Mouse (Mus musculus) adrenal gland, postnatal 25 days (tissue): ENCODE measurements at regions not wholly inside any gene's neighbourhood (a gene's known extent, or its start where the extent isn't known, plus 50 kb on each side); places are given as distances from the start of the nearest gene placed in this dataset.

Source experiments
- DNase-seq: peaks from one replicate; pipeline ENCODE4 v3.0.0; 2021; ENCODE audit warnings: mixed read lengths

- no peak for DNase-seq
Measured at GRCm38 (mm10) chr17:83138493-83139417, 76.3 kb upstream of the Pkdcc start.

- DNase-seq, result peak; percentile 12
Measured at GRCm38 (mm10) chr17:83148371-83148929, 66.6 kb upstream of the Pkdcc start.

GRCm38 (mm10) chr17:83149336-83149735 lies 65.8 kb upstream of the Pkdcc start:
- DNase-seq, result no peak

DNA sequence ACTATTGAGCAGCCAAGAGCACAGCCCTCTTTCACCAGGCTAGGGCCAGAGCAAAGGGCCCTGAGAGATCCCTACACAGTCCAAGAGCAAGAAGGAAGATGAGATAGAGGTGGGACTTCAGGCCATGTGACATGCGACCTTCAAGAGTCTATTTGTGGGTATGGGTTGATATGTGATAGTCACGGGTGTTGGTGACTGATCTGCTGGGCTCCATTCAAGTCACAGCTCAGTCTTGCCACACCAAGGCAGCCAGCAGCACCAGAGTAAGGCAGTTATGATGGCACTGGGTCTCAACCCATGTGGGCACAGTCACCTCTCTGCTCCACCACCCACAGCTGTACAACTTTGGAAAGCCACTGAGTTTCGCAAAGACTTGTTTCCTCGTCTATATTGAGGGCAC lies 60.0 kb upstream of the Pkdcc start:
- DNase-seq, result no peak

DNA sequence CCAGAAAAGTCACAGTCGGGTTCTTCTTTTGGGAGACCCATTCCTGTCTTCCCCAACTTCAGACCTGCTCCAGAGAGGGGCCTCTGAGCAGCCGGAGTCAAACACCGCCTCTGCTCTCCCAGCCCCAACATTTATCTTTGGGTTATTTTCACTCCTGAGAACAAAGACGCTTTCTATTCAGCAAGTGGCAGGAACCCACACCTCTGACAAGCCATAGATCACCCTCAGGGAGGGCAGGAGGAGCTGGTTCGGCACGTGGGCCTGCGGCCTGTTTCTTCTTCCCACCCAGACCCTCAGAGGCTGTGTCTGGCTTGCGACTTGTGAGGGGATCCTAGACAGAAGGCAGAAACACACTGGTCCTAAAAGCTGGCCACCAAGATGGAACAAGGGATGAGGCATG lies 58.4 kb upstream of the Pkdcc start:
- no peak for DNase-seq

DNA sequence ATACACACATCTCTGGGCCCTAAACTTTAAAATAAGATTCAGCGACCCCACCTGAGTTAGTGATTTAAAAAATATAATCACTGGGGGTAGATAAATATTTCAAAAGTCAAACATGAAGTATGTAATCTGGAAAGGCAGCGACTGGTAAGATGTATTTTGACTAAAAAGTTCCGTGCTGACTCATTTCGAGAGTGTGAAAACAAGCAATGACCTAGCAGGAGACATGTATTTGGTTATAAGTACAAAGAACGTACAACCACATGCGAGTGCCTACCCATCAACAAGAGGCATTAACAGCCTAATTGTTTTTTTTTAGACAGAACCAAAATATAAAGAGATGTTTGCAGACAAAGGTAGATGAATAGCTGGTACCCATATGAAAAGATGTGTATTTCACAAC lies 57.0 kb upstream of the Pkdcc start:
- no peak for DNase-seq

DNA sequence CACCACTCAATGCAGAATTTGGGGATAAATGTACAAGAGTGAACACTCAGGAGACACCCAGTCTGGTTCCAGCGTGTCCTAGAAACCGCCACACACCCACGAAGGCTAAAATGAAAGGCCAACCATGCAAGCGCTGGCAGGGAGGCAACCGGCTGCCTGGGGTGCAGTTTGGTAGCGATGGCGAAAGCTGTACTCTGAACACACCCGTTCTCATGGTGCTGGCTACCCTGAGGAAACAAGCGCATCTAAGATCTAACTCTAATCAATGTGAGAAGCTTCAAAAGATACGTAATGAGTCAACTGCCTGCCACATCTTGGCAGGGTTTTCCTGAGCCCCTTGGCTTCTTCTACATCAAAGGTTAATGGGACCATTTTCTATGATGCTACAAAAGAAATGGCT lies 56.4 kb upstream of the Pkdcc start:
- DNase-seq, result no peak

DNA sequence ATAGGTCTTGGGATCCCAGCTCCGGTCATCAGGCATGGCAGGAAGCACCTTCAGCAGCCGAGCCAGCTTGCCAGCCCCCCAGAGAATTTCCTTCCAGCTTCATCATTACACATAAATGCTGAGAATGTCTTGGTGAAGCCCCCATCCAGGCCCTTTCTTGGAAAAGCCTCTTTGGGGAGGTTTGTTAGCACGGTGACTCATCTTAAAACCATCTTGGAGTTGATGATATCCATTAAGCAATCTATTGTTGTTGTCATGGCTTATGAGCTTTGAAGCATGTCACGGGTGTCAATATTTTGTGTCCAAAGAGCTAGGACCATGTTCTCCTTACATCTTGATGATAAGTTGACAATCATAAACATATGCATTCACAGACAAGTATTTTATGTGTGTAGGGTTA lies 55.5 kb upstream of the Pkdcc start:
- DNase-seq, result no peak

GRCm38 (mm10) chr17:83160296-83160695 lies 54.8 kb upstream of the Pkdcc start:
- no peak for DNase-seq

DNA sequence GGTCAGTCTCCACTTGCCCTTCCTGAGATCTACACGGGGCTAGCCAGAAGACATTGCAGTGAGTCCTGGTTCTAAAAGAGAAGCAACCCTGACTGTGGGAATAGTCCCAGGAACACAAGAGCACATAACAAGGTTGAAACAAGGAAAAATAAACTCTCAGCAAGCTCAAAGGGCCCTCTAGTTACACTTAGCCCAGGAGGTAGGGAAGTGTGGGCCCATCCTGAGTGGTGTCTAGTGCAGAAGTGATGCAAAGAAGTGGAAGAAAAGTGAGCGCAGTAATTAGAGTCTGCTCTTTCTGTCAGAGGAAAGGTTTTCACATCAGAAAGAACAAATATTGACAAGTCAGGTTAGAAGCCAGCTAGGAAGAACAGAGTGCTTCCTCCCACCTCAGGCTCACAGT lies 53.4 kb upstream of the Pkdcc start:
- no peak for DNase-seq

DNA sequence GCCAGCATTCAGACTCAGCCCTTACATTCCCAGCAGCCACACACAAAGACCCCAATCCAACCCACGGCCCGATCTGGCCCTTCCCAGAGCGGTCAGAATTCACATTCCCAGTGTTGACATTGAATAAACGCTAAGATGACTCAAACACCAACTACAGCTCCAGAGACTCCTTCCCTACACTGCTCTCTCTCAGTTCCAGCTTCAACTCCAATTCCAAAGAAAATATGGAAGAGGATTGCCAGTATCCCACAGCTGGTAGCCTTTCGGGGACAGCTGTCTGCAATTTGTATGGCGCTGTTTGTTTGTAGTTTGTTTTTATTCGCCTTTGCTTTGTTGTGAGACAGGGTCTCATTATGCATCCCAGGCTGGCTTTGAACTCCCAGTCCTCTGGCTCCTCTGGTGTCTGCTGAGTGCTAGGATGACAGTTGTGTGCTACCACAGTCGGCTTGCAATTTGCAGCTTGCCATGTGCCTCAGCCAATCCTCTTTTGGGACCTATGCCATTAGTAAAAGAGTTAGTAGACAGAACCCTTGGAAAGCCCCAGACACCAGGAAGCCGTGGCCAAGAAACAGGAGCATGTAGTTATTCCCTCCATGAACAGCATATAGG lies 51.0 kb upstream of the Pkdcc start:
- DNase-seq, result no peak

GRCm38 (mm10) chr17:83164728-83165127 lies 50.4 kb upstream of the Pkdcc start:
- DNase-seq, result no peak

- DNase-seq, result no peak
Measured at GRCm38 (mm10) chr17:83165140-83165539, 50.0 kb upstream of the Pkdcc start.
